Mouse (Mus musculus): ENCODE results near the gene Sprr2a2. TPM values are rescaled to one million over a fixed set of nuclear protein-coding genes. Genes with fewer than 3 reads are reported as not detected.
"Not testable (repeated sequence)": the region's sequence is repeated elsewhere in the genome, so short reads cannot be mapped to it uniquely, and the experiment has no call there.

Gene Sprr2a2
- polyA plus RNA-seq, 1 experiment from 2014 or later, result 0.96 TPM

- H3K4me2 ChIP-seq; H3K4me3 ChIP-seq (ENCODE audit: low read depth, low read length); H3K27ac ChIP-seq (ENCODE audit: low read depth, low read length); ATAC-seq (replicated peaks; ENCODE audit: insufficient number of reproducible peaks, low FRiP score, low TSS enrichment); H3K9ac ChIP-seq (ENCODE audit: low read depth, low read length); H3K36me3 ChIP-seq (ENCODE audit: control insufficient read depth, insufficient read depth, low read length); H3K27me3 ChIP-seq (ENCODE audit: control insufficient read depth, insufficient read depth, low read length); H3K4me1 ChIP-seq (ENCODE audit: control insufficient read depth, insufficient read depth, low read length); H3K9me3 ChIP-seq (replicated peaks; ENCODE audit: control insufficient read depth, low read length): not testable (repeated sequence)
- WGBS (ENCODE audit: insufficient replicate concordance), result 75% methylated on average over 3 of the region's 3 CpGs
These were observed 11.7 kb downstream of the Sprr2a2 start for GRCm38 (mm10) chr3:92227410-92227809.

- not testable (repeated sequence) for H3K27me3 ChIP-seq (ENCODE audit: control insufficient read depth, insufficient read depth, low read length); H3K9me3 ChIP-seq (replicated peaks; ENCODE audit: control insufficient read depth, low read length); H3K27ac ChIP-seq (ENCODE audit: low read depth, low read length); ATAC-seq (replicated peaks; ENCODE audit: insufficient number of reproducible peaks, low FRiP score, low TSS enrichment); H3K4me3 ChIP-seq (ENCODE audit: low read depth, low read length); H3K9ac ChIP-seq (ENCODE audit: low read depth, low read length); H3K4me2 ChIP-seq; H3K4me1 ChIP-seq (ENCODE audit: control insufficient read depth, insufficient read depth, low read length); H3K36me3 ChIP-seq (ENCODE audit: control insufficient read depth, insufficient read depth, low read length)
- no CpG with 5 or more reads among the region's 5 CpGs for WGBS (ENCODE audit: insufficient replicate concordance)
These were observed 20.9 kb downstream of the Sprr2a2 start for GRCm38 (mm10) chr3:92236463-92237189.

GRCm38 (mm10) chr3:92238736-92239135 lies 23.0 kb downstream of the Sprr2a2 start:
- H3K4me1 ChIP-seq (ENCODE audit: control insufficient read depth, insufficient read depth, low read length); ATAC-seq (replicated peaks; ENCODE audit: insufficient number of reproducible peaks, low FRiP score, low TSS enrichment); H3K4me2 ChIP-seq: not testable (repeated sequence)

GRCm38 (mm10) chr3:92239197-92239596 lies 23.5 kb downstream of the Sprr2a2 start:
- not testable (repeated sequence) for H3K9me3 ChIP-seq (replicated peaks; ENCODE audit: control insufficient read depth, low read length); H3K9ac ChIP-seq (ENCODE audit: low read depth, low read length); H3K27me3 ChIP-seq (ENCODE audit: control insufficient read depth, insufficient read depth, low read length); H3K27ac ChIP-seq (ENCODE audit: low read depth, low read length); H3K4me2 ChIP-seq; ATAC-seq (replicated peaks; ENCODE audit: insufficient number of reproducible peaks, low FRiP score, low TSS enrichment); H3K4me3 ChIP-seq (ENCODE audit: low read depth, low read length); H3K36me3 ChIP-seq (ENCODE audit: control insufficient read depth, insufficient read depth, low read length); H3K4me1 ChIP-seq (ENCODE audit: control insufficient read depth, insufficient read depth, low read length)
- no CpG with 5 or more reads among the region's 1 CpGs for WGBS (ENCODE audit: insufficient replicate concordance)

More at GRCm38 (mm10) chr3:92238736-92239135, 23.0 kb downstream of the Sprr2a2 start:
- not testable (repeated sequence) for H3K9me3 ChIP-seq (replicated peaks; ENCODE audit: control insufficient read depth, low read length); H3K36me3 ChIP-seq (ENCODE audit: control insufficient read depth, insufficient read depth, low read length); H3K9ac ChIP-seq (ENCODE audit: low read depth, low read length); H3K27me3 ChIP-seq (ENCODE audit: control insufficient read depth, insufficient read depth, low read length); H3K27ac ChIP-seq (ENCODE audit: low read depth, low read length); H3K4me3 ChIP-seq (ENCODE audit: low read depth, low read length)

GRCm38 (mm10) chr3:92244833-92245232 lies 29.1 kb downstream of the Sprr2a2 start:
- H3K4me3 ChIP-seq (ENCODE audit: low read depth, low read length); H3K36me3 ChIP-seq (ENCODE audit: control insufficient read depth, insufficient read depth, low read length); H3K27me3 ChIP-seq (ENCODE audit: control insufficient read depth, insufficient read depth, low read length); H3K27ac ChIP-seq (ENCODE audit: low read depth, low read length); H3K4me2 ChIP-seq; H3K4me1 ChIP-seq (ENCODE audit: control insufficient read depth, insufficient read depth, low read length); H3K9ac ChIP-seq (ENCODE audit: low read depth, low read length); H3K9me3 ChIP-seq (replicated peaks; ENCODE audit: control insufficient read depth, low read length); ATAC-seq (replicated peaks; ENCODE audit: insufficient number of reproducible peaks, low FRiP score, low TSS enrichment): not testable (repeated sequence)

GRCm38 (mm10) chr3:92246245-92246644 lies 30.5 kb downstream of the Sprr2a2 start:
- H3K4me3 ChIP-seq (ENCODE audit: low read depth, low read length); H3K4me1 ChIP-seq (ENCODE audit: control insufficient read depth, insufficient read depth, low read length); H3K4me2 ChIP-seq; H3K27ac ChIP-seq (ENCODE audit: low read depth, low read length); H3K9ac ChIP-seq (ENCODE audit: low read depth, low read length); H3K36me3 ChIP-seq (ENCODE audit: control insufficient read depth, insufficient read depth, low read length); H3K27me3 ChIP-seq (ENCODE audit: control insufficient read depth, insufficient read depth, low read length); H3K9me3 ChIP-seq (replicated peaks; ENCODE audit: control insufficient read depth, low read length): not testable (repeated sequence)
- no CpG with 5 or more reads among the region's 10 CpGs for WGBS (ENCODE audit: insufficient replicate concordance)
- 0 out of 2 replicates have a peak, but pooled peaks have one; percentile 43 for ATAC-seq (replicated peaks; ENCODE audit: insufficient number of reproducible peaks, low FRiP score, low TSS enrichment)

GRCm38 (mm10) chr3:92248494-92248893 lies 32.8 kb downstream of the Sprr2a2 start:
- not testable (repeated sequence) for ATAC-seq (replicated peaks; ENCODE audit: insufficient number of reproducible peaks, low FRiP score, low TSS enrichment); H3K4me2 ChIP-seq; H3K36me3 ChIP-seq (ENCODE audit: control insufficient read depth, insufficient read depth, low read length); H3K27me3 ChIP-seq (ENCODE audit: control insufficient read depth, insufficient read depth, low read length); H3K9me3 ChIP-seq (replicated peaks; ENCODE audit: control insufficient read depth, low read length); H3K4me1 ChIP-seq (ENCODE audit: control insufficient read depth, insufficient read depth, low read length); H3K27ac ChIP-seq (ENCODE audit: low read depth, low read length); H3K9ac ChIP-seq (ENCODE audit: low read depth, low read length); H3K4me3 ChIP-seq (ENCODE audit: low read depth, low read length)

- not testable (repeated sequence) for H3K27me3 ChIP-seq (ENCODE audit: control insufficient read depth, insufficient read depth, low read length); H3K9ac ChIP-seq (ENCODE audit: low read depth, low read length); H3K9me3 ChIP-seq (replicated peaks; ENCODE audit: control insufficient read depth, low read length); ATAC-seq (replicated peaks; ENCODE audit: insufficient number of reproducible peaks, low FRiP score, low TSS enrichment); H3K27ac ChIP-seq (ENCODE audit: low read depth, low read length); H3K4me2 ChIP-seq; H3K4me3 ChIP-seq (ENCODE audit: low read depth, low read length); H3K4me1 ChIP-seq (ENCODE audit: control insufficient read depth, insufficient read depth, low read length); H3K36me3 ChIP-seq (ENCODE audit: control insufficient read depth, insufficient read depth, low read length)
- WGBS (ENCODE audit: insufficient replicate concordance), result 82% methylated on average over 1 of the region's 2 CpGs
These were observed 34.7 kb downstream of the Sprr2a2 start for GRCm38 (mm10) chr3:92250450-92250849.

- peak; percentile 47; the same call in 1 of the 2 replicates for ATAC-seq (replicated peaks; ENCODE audit: insufficient number of reproducible peaks, low FRiP score, low TSS enrichment)
- no CpG with 5 or more reads among the region's 8 CpGs for WGBS (ENCODE audit: insufficient replicate concordance)
These were observed 38.1 kb downstream of the Sprr2a2 start for GRCm38 (mm10) chr3:92253860-92254259.

More at GRCm38 (mm10) chr3:92253860-92254259, 38.1 kb downstream of the Sprr2a2 start:
- H3K4me3 ChIP-seq (ENCODE audit: low read depth, low read length); H3K9me3 ChIP-seq (replicated peaks; ENCODE audit: control insufficient read depth, low read length); H3K27ac ChIP-seq (ENCODE audit: low read depth, low read length); H3K27me3 ChIP-seq (ENCODE audit: control insufficient read depth, insufficient read depth, low read length); H3K9ac ChIP-seq (ENCODE audit: low read depth, low read length); H3K36me3 ChIP-seq (ENCODE audit: control insufficient read depth, insufficient read depth, low read length); H3K4me2 ChIP-seq; H3K4me1 ChIP-seq (ENCODE audit: control insufficient read depth, insufficient read depth, low read length): not testable (repeated sequence)

Measured in heart, embryonic 11.5 days (tissue).